Mouse (Mus musculus) Muller cell, postnatal 12 days (primary cell): ENCODE data around the gene Papola.
"Not testable (repeated sequence)": the region's sequence is repeated elsewhere in the genome, so short reads cannot be mapped to it uniquely, and the experiment has no call there.

Source experiments
- DNase-seq: peaks from one replicate; pipeline ENCODE4 v3.0.0-alpha.2; 2015; ENCODE audit errors: inconsistent ontology term

The Papola gene

GRCm38 (mm10) chr12:105805790-105806189, 21.3 kb downstream of the Papola start:
- no peak for DNase-seq

- no peak for DNase-seq
These were observed 21.7 kb downstream of the Papola start for GRCm38 (mm10) chr12:105806205-105806604.

GRCm38 (mm10) chr12:105807416-105807815, 22.9 kb downstream of the Papola start:
- DNase-seq = no peak

- DNase-seq = no peak
These were observed 24.5 kb downstream of the Papola start for GRCm38 (mm10) chr12:105808945-105809344.

GRCm38 (mm10) chr12:105810608-105811007, 26.1 kb downstream of the Papola start:
- no peak for DNase-seq

GRCm38 (mm10) chr12:105813957-105814356, 29.5 kb downstream of the Papola start:
- DNase-seq = peak; percentile 8

GRCm38 (mm10) chr12:105823472-105823871, 39.0 kb downstream of the Papola start:
- no peak for DNase-seq

GRCm38 (mm10) chr12:105824743-105825142, 40.2 kb downstream of the Papola start:
- no peak for DNase-seq

GRCm38 (mm10) chr12:105825266-105825665, 40.8 kb downstream of the Papola start:
- no peak for DNase-seq

GRCm38 (mm10) chr12:105832541-105832940, 48.0 kb downstream of the Papola start:
- no peak for DNase-seq

GRCm38 (mm10) chr12:105834926-105835325, 50.4 kb downstream of the Papola start:
- DNase-seq = no peak

GRCm38 (mm10) chr12:105835571-105835970, 51.1 kb downstream of the Papola start:
- no peak for DNase-seq

GRCm38 (mm10) chr12:105836196-105836595, 51.7 kb downstream of the Papola start:
- DNase-seq = peak; percentile 20

- peak; percentile 26 for DNase-seq
These were observed 54.6 kb downstream of the Papola start for GRCm38 (mm10) chr12:105839096-105839495.

- not testable (repeated sequence) for DNase-seq
These were observed 56.1 kb downstream of the Papola start for GRCm38 (mm10) chr12:105840545-105840944.

- DNase-seq = no peak
These were observed 58.9 kb downstream of the Papola start for GRCm38 (mm10) chr12:105843243-105844005.

GRCm38 (mm10) chr12:105844406-105844805, 59.9 kb downstream of the Papola start:
- DNase-seq = no peak

GRCm38 (mm10) chr12:105849102-105849501, 64.6 kb downstream of the Papola start:
- no peak for DNase-seq

GRCm38 (mm10) chr12:105850675-105851074, 66.2 kb downstream of the Papola start:
- no peak for DNase-seq

GRCm38 (mm10) chr12:105852798-105853197, 68.3 kb downstream of the Papola start:
- DNase-seq = no peak

GRCm38 (mm10) chr12:105854639-105855038, 70.1 kb downstream of the Papola start:
- DNase-seq = peak; percentile 56

GRCm38 (mm10) chr12:105857902-105858640, 73.6 kb downstream of the Papola start:
- DNase-seq = no peak

- DNase-seq = no peak
These were observed 77.6 kb downstream of the Papola start for GRCm38 (mm10) chr12:105862072-105862471.
